Mouse (Mus musculus): ENCODE results near the gene Gm20547.

GRCm38 (mm10) chr17:34891377-34891776 lies 9.5 kb upstream of the Gm20547 start:
- TF ChIP-seq POLR2A (IDR thresholded peaks at IDR 0.05; ENCODE audit: control insufficient read depth, extremely low read depth, insufficient read depth, low read length, poor library complexity) (no peak), CTCF (IDR thresholded peaks at IDR 0.05; ENCODE audit: borderline replicate concordance, control insufficient read depth, extremely low read depth, insufficient read depth, low read length, poor library complexity) (no peak)
